Mouse (Mus musculus) left cerebral cortex, postnatal 4 days (tissue): Measurements from ENCODE around the gene Pnpla8. TPM values are rescaled to one million over a fixed set of nuclear protein-coding genes. Genes with fewer than 3 reads are reported as not detected.
"Not testable (repeated sequence)": the region's sequence is repeated elsewhere in the genome, so short reads cannot be mapped to it uniquely, and the experiment has no call there.

ENCODE experiments used
- DNase-seq: peaks from one replicate; pipeline ENCODE4 v3.0.0-alpha.2; 2022
- intact Hi-C: fragments of 180-260 bp; cut with DNase I; formaldehyde crosslinking; loops from one replicate; pipeline ENCODE4 v1.15.1; 2025
- total RNA-seq, 2 experiments: library from RNA; stranded (reverse); gene quantifications; 2 replicates each; pipeline ENCODE4 v1.2.3; 2021

The Pnpla8 gene
- total RNA-seq, 2 experiments from 2014 or later, result 106 to 123 TPM

DNA sequence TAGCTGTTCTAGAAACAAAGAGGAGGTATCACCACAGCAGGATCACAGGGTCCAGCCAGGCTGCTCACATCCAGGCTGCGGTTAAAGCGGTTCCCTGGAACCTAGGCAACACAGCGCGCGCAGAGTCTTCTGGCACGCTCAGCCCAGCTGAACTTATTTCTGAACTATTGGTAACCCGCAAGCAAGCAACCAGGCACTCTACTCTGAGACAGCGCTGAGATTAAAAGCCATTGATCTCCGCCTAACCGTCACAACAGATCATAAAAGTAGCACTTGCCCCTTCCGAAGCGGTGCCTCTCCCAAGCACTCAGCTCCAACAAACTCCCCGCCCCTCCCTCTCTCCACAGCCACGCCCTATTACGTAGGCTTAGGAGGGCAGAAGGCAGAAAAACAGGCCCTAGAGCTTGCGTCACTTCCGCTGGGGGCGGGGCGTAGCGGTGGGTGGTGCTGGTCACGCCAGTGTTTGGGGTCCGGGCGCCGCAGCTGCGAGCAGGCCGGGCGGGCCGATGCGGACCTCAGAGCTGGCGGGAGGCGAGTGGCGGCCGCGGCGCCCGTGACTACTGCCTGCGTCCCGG, 47.6 kb downstream of the Pnpla8 start:
- intact Hi-C loops, result no loop called here
- peak; percentile 100 for DNase-seq

DNA sequence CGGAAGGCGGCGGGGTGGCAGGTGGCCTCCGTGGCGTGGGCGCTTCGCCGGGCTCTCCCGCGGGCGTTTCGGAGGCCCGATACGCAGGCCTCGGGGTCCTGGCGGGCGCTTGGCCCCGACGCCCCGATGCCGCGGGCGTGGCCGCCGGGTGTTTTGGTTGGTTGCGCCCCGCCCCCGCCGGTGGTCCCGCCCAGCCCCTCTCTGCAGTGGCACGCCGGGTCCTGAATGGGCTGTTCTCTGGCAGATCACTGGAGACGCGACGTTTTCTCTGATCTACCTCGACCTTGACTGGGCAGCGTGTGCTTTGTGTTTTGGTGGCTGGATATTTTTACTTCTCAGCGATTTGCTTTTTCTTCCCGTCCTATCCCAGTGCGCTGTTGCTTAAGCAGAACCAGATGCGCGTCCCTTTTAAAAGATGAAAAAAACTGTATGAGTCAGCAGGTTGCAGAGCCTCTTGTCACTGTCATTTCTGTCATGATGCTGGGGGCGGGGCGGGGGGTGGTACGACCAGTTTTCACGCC, 48.2 kb downstream of the Pnpla8 start:
- DNase-seq, result peak; percentile 90
- intact Hi-C loops, result no loop called here

DNA sequence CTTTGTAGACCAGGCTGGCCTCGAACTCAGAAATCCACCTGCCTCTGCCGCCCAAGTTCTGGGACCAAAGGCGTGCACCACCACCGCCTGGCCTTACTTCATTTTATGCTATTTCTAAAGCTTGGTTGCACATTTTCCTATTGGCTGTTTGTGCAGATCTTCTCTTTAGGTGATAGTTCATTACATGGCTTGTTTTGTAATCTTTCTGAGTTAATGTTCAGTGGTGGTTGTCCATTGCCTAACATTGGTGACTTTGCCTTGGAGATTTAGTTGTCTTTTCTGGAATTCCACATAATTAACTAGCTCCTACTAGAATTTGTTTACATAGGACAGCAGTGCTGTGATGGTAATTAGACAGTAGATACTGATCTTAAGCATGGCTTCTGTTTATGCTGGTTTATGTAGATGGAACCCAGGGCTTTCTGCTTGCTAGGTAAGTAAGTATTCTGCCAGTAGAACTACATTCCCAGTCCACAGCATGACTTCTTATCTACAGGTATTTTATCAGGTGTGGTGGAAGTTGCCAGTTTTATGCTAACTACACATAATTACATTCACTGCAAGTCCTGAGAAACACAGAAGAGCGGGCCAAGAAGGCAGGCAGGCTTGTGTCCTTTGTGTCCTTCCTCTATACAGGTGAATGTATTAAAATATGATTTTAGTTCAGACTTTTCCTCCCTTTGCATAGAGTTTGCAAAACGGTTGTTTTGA, 53.1 kb downstream of the Pnpla8 start:
- DNase-seq, result no peak
- intact Hi-C loops, result no loop called here

DNA sequence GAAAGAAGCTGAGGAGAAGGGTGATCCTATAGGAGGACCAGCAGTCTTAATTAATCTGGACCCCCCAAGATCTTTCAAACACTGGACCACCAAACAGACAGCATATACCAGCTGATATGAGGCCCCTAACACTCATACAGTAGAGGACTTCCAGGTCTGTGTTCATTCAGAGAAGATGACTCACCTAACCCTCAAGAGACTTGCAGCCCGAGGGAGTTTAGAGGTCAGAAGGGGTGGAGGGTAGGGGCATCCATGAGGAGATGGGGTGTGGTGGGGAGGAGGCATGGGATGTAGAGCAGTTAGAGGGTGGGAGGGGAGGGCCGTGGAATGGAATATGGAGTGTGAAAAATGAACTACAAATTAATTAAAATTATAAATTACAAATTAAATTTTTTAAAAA, 59.0 kb downstream of the Pnpla8 start:
- DNase-seq, intact Hi-C loops: not testable (repeated sequence)

DNA sequence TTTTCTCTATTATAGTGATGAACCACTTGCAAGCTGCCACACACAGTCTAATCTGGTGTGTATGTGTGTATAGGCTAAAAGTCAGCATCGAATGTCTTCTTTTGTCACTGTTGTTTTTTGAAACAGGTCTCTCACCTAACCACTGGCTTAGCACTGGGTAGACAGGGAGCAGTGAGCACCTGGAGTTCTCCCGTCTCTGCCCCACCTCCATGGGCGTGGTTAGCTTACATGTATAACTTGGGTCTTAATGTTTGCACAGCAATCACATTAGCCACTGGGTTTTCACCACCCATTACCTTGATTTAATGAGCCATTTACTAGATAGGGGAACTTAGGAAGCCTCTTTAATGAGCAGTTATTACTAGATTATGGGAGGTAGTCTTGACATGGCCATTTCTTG, 60.4 kb downstream of the Pnpla8 start:
- DNase-seq, result no peak
- intact Hi-C loops, result no loop called here

DNA sequence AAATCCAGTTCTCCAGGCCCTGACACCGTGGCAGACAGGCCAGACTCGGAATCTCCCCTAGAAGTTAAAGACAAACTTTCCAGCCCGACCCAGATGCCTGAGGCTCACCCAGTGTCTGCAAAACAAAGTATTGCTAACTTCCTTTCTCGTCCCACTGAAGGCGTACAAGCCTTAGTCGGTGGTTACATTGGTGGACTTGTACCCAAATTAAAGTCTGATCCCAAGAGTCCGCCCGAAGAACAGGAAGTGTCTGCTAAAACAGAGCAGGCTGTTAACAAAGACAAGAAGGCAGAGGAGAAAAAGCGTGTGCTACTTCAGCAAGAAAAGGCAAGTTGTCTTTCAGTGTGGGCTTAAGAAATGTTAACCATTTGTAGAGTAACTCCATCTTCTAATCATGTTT, 62.2 kb downstream of the Pnpla8 start:
- intact Hi-C loops, result no loop called here
- no peak for DNase-seq

DNA sequence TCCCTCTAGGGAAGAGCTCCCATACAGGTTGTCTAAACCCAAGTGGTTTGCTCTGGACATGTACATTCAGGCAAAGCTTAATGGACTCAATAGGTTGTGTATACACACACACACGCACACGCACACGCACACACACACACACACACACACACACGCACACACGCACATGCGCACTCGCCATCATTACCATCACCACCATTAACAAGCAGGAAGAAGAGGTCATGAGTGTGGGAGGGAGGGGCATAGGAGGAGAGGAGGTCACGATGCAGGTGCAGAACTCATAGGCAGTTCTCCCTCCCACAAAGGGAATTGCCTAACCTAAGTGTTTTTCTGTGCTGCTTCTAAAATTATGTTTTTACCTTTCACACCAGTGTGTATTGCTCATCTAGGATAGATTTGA, 65.8 kb downstream of the Pnpla8 start:
- intact Hi-C loops, result loop anchor here (5.0 kb wide), 1 partner anchor 260 kb away; no protein-coding TSS in a partner anchor
- DNase-seq, result no peak

DNA sequence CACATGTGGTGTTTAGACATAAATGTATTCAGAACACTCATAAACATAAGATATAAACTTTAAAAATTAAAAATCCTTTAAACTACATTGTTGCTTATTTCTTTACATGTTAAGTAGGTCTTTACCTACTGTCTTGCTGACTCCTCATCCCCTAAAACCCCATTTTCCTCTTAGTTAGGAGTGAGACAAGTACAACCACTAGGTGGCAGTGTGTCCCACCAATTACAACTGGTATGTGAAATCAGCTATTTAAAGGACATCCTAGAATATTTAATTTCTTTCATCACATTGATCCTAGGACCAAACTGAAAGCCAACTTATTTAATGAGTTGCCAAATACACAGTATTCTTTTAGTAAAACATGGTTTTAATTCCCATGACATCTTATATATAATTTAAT, 71.1 kb downstream of the Pnpla8 start:
- intact Hi-C loops, result loop anchor here (5.0 kb wide), 1 partner anchor 280 kb away; no protein-coding TSS in a partner anchor
- peak; percentile 73 for DNase-seq

DNA sequence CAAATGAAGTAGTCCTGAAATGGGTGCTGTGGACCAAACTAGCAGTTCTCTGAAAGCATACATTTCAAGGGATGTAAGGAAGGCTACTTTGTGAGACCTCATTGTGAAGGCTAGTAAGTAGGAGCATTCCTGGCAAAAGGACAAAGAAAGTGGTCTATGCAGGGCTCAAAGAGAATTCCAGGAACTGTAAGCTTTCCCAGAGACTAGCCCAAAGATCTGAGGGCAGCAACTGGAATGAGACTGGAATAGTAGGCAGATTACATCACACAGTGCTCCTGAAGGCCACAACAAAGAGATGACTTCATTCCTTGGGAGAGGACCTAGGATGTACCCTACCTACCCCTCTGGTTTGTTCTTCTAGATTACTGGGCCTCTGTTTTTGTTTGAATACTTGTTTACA, 79.6 kb downstream of the Pnpla8 start:
- intact Hi-C loops, result no loop called here
- DNase-seq, result no peak

DNA sequence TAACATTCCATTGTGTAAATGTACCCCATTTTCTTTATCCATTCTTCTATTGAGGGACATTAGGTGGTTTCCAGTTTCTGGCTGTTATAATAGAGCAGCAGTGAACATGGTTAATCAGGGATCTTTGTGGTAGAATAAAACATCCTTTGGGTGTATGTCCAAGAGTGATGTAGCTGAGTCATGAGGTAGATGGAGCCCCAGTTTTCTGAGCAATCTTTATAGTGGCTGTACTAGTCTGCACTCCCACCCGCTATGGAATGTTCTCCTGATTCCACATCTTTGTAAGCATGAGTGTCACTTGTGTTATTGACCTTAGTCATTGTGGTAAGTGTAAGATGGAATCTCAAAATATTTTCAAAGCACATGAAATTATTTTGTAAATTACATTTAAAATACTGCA, 82.8 kb downstream of the Pnpla8 start:
- intact Hi-C loops, result no loop called here
- DNase-seq, result no peak

DNA sequence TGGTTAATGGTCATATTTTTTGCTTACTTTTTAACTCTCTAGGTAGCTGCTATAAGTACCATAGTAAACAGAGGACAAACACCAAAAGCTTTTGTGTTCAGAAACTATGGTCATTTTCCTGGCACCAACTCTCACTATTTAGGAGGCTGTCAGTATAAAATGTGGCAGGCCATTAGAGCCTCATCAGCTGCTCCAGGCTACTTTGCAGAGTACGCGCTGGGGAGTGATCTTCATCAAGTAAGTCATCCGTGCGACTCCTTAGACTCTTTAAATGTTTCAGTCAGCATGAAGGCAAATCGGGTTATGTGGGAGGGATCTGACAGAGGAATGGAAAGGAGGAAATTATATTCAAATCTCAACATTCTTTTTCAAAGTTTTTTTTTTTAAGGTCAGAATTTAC, 83.7 kb downstream of the Pnpla8 start:
- no peak for DNase-seq
- intact Hi-C loops, result no loop called here

DNA sequence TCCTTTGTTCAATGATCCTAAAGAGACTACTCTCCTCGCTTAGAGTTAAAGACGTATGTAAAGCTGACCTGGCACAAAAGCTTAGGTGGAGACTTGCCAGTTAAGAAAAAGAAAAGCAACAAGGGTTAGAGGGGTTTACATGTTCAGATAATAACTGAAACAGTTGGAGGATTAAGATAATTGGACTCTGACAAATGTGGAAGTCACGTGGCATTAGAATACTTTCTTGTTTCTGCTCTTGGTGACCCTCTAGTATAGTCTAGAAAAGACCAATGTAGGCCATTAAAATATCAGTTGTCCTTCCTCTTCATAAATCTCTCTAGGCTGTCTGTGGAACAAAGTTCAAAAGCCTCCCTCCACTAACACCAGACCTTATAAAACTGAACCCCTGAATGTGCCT, 87.1 kb downstream of the Pnpla8 start:
- intact Hi-C loops, result no loop called here
- no peak for DNase-seq

DNA sequence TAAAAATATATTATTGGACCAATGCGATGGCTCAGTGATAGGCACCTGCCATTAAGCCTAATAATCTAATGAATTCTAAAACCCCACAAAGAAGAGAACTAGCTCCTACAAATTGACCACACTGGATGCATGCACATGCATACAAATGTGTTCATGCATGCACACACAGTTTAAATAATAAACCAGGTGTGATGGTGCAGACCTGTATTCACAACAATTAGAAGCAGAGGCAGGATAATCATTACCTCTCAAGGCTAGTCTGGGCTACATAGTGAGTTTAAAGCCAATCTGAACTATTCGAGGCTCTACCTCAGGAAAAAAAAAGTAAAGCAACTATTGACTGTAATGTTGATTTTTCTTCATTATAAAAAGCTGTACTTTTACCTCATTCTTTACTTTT, 94.0 kb downstream of the Pnpla8 start:
- no peak for DNase-seq
- intact Hi-C loops, result no loop called here

DNA sequence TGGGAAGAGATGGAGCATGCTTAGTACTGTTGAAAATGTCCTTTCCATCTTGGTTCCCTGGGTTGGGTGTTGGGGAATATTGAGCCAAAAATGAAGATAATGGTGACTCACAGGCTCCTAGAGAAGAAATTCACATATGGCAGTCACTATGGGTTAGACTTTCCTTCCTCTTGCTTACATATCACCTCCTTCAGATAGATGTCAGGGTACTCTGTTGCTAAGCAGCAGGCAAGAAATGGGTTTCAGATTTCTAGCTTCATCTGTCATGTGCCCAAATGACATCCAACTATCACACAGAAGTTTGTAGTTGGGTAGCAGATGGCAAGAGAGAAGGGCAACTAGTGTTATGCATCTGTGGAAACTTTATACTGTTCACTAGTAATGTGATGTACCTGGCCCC, 103.9 kb downstream of the Pnpla8 start:
- intact Hi-C loops, result loop anchor here (5.0 kb wide), 1 partner anchor 222 kb away; no protein-coding TSS in a partner anchor

DNA sequence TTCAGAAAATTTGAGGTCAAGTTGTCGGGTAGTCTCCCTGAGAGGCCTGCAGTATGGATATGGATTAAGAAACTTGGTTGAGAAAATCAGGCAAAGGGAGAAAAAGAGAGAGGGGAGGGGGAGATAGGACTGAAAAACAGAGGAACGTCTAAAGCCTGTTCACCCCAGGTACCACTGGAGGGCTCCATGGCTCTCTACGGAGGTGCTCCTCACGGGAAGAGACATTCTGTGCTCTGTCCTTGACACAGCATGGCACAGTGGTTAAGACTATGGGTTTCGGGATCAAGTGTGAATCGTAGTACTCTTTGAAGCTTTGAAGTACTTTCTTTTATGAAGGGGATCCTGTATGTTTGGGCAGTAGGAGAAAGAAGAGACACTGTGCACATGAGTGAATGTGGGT, 106.3 kb downstream of the Pnpla8 start:
- intact Hi-C loops, result loop anchor here (5.0 kb wide), 1 partner anchor 220 kb away; no protein-coding TSS in a partner anchor
- DNase-seq, result peak; percentile 53

More for the DNA sequence above, 103.9 kb downstream of the Pnpla8 start:
- no peak for DNase-seq

DNA sequence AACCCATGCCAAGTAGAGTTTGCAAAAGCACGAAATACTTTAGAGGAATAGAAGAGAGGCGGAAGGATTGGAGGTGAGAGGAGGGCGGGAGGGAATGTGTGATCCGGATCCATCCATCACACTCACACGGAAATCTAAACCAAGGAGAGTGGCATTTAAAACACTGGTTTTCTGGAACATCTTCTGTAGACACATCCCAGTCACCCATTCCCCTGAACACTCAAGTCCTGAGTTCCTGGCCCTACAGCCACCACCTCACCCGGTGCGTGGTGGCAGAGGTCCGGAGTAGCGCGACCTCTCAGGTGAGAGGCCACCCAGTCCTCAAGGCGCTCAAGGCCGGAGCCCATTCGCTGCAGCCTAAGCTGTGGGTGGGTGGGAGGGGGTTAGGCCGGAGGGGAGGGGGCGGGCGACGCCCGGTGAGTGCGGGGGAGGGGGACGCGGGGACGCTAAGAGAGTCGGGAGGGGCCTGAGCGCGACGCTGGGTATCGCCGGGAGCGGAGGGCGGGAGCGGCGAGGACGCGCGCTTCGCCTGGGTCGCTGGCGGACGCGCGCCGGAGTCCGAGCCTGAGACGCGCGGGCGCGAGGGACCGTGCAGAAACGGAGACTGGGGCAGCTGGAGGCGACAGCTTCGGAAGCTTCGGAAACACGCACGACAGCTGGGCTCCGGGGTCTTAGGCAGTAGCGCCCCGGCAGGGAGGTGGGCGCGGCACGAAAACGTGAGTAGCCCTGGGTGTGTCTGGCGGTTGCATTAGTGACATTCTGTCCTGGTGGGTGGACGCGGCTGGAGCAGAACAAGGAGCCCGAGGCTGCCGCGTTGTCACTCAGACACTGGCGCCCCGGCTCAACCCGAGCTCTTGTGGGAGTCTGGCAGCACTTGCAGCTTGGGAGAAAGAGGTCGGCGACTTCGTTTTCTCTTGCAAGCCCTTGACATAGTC, 107.5 kb downstream of the Pnpla8 start, which contains the start of gene Nrcam:
Gene Nrcam (plus strand): TSS at position 505 of the 935 bp plus-strand sequence.
- peak; percentile 82 for DNase-seq
- intact Hi-C loops, result loop anchor here (5.0 kb wide), 1 partner anchor 219 kb away; no protein-coding TSS in a partner anchor

DNA sequence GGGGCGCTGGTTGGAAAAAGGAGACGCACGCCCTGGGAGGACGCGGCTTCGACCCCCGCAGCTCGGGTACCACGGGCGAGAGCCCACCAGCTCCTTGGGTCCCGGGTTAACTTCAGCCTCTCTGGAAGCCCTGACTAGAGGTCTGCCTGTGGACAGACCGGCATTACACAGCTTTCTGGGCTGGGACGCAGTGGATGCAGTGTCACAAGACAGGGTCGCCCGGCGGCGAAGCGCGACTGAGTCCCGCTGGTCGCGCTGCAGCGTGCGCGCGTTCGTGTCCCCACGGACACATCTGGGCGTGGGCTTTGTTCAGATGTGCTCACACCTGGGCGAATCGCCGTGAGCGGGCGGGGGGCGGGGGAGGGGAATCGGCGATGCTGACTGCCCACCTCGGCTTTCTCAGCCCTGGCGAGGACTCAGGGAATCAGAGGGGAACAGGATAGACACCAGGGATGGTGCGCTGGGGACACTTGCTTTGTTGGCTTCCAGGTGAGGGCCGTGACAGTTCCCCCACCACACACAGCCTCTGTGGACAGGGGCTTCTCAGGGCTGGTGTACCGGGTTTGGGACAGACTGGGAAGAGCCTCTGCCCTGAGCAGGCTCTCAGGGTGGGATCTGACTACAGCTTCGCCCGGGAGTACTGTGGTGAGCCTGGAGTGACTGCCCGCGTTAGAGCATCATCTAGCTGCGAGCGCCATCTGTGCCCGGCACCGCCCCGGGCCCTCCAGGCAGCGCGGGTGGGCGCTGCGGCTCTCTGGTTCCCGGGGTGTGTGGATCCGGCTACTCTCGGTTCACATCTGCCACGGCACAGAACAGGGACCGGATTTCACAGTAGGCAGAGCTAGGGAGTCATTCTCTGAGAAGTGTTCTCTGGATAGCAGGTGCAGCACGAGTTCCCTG, 108.4 kb downstream of the Pnpla8 start:
- DNase-seq, result peak; percentile 65
- intact Hi-C loops, result loop anchor here (5.0 kb wide), 1 partner anchor 218 kb away; no protein-coding TSS in a partner anchor

DNA sequence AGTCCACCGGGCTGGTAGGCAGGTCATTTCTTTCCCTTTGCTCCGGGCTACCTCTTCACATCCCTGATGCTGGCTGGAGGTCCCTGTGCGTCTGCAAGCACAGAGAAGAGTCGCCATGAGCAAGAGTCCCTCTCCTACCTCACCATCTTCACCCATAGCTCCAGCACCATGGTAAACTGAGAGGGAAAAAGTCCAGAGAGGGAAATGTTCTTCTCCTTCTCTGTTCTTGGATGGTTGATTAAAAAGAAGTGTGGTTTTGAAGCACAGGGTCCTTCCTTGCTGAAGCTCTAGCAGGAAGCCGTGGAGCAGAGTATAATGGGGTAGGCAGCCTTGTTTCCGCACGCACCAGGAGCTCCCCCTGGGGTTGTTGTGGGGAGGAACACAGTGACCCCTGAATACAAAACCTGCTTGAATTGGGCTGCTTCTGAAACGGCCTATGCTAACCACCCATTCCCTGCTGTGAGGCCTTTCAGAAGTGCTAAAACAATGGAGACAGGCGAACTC, 109.1 kb downstream of the Pnpla8 start:
- DNase-seq, result peak; percentile 33
- intact Hi-C loops, result no loop called here

DNA sequence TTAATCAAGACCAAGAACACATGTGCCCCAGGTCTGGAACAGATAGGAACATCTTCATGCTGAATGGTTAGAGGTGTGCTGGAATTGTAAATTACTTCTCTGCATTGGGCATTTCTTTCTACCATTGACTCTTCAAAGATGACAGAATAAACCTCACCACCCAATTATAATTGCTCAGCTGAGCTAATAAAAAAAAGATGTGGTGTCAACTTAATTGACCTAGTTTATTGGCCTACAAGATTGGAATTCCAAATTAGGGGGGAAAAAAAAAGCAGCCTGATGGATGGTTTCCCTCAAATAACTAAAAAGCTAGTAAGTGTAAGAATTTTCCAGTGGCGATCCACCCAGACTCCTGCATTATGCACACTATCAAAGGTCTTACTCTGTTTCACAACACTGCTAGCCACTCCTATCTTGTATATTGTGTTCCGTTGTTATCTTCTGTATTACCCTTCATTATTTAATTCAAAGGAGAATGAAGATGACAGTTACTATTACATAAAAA, 116.0 kb downstream of the Pnpla8 start:
- intact Hi-C loops, result loop anchor here (5.0 kb wide), 1 partner anchor 35 kb away; no protein-coding TSS in a partner anchor
- no peak for DNase-seq
